Mouse (Mus musculus) ES-Bruce4 (cell line): ENCODE data around the gene Olig2. TPM values are rescaled to one million over a fixed set of nuclear protein-coding genes. Genes with fewer than 3 reads are reported as not detected.

Experiments used
- H3K27ac ChIP-seq: 2 replicates; pipeline ENCODE4 v1.5.1; 2012; ENCODE audit warnings: low read length, inconsistent platforms; ENCODE audit not compliant: insufficient read depth
- H3K27me3 ChIP-seq: 2 replicates; pipeline ENCODE4 v1.6.1; 2012; ENCODE audit warnings: mild to moderate bottlenecking, low read length, inconsistent platforms; ENCODE audit not compliant: control insufficient read depth, poor library complexity, insufficient read depth, severe bottlenecking
- H3K36me3 ChIP-seq: 2 replicates; pipeline ENCODE4 v1.6.1; 2012; ENCODE audit warnings: inconsistent platforms, mild to moderate bottlenecking, low read length, moderate library complexity; ENCODE audit not compliant: control insufficient read depth, poor library complexity, insufficient read depth, severe bottlenecking
- H3K4me1 ChIP-seq: one replicate; pipeline ENCODE4 v1.8.1; 2011; ENCODE audit warnings: low read length; ENCODE audit not compliant: control insufficient read depth, insufficient read depth
- H3K4me3 ChIP-seq: 2 replicates; pipeline ENCODE4 v1.5.1; 2011; ENCODE audit warnings: low read depth, mild to moderate bottlenecking, low read length
- H3K9ac ChIP-seq: 2 replicates; pipeline ENCODE4 v1.6.1; 2012; ENCODE audit warnings: low read depth, mild to moderate bottlenecking, inconsistent platforms; ENCODE audit not compliant: poor library complexity, severe bottlenecking
- H3K9me3 ChIP-seq: replicated peaks from 2 replicates; pipeline ENCODE4 v1.6.1; 2012; ENCODE audit warnings: mild to moderate bottlenecking, low read length, inconsistent platforms; ENCODE audit not compliant: control insufficient read depth, poor library complexity, insufficient read depth, severe bottlenecking
- CTCF ChIP-seq: IDR thresholded peaks from one replicate; pipeline ENCODE4 v1.8.1; 2011; ENCODE audit warnings: low read depth, low read length
- EP300 ChIP-seq: IDR thresholded peaks from 2 replicates; pipeline ENCODE4 v1.6.1; 2011; ENCODE audit warnings: low read depth, low read length; ENCODE audit not compliant: insufficient read depth
- POLR2A ChIP-seq: IDR thresholded peaks from one replicate; pipeline ENCODE4 v1.8.1; 2011; ENCODE audit warnings: low read length; ENCODE audit not compliant: insufficient read depth
- polyA plus RNA-seq: library from polyadenylated mRNA; stranded (reverse); fragments of >200 nt; gene quantifications from 2 replicates; pipeline ENCODE4 v1.2.4, GENCODE M21; 2011; ENCODE audit warnings: low read depth; ENCODE audit not compliant: missing spikeins, insufficient read depth, insufficient read length

Olig2 gene
- polyA plus RNA-seq, 1 experiment: 26.2 TPM

GRCm38 (mm10) chr16:91229072-91229348 is 3.8 kb downstream of the Olig2 start:
- TF ChIP-seq CTCF: no peak
- TF ChIP-seq EP300: no peak
- no peak for TF ChIP-seq POLR2A
- Histone ChIP-seq H3K4me1 (peaks cover 7% of the 10 kb centered on the region), H3K9me3 (no peaks in the 10 kb centered on the region), H3K4me3 (peak overlapping the region; percentile 24; the same call in 1 of the 2 replicates), H3K9ac (peak overlapping the region; percentile 66), H3K27ac (no peak overlapping the region), H3K36me3 (peaks cover 24% of the 10 kb centered on the region; the same call in 1 of the 2 replicates), H3K27me3 (no peaks in the 10 kb centered on the region)

GRCm38 (mm10) chr16:91229643-91230042 is 4.4 kb downstream of the Olig2 start:
- H3K4me3 ChIP-seq: no peak overlapping the region

DNA sequence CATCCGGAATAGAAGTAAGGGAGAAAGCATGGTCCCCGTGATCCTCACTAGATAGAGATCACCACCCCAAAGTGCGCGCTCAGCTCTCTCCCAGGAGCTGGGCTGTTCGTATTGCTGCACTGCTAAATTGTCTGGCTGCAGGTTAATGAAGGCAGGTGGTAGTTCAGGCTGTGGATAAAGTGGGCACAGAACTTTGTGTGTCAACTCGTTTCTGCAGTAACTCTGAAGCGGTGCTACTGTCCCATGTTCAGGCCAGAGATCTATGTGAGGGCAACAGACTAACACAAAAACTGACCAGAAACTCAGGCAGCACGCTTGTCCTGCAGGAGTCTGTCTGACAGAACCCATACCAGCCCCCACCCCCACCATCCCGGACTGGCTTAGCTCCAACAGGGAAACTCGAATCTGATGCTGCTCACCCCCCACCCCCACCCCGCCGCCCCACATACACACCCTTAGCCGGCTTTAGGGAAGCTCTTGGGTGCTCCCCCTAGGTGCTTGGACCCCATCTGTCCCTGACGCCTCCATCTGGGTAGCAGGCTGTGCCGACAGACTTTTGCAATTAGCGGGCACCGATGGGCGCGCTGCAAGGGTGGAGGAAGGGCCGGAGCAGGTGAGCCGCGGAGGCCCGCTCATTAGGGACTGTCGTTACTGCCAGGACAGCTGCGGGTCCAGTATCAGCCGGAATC is 6.7 kb downstream of the Olig2 start:
- H3K4me3 ChIP-seq: peak overlapping the region; percentile 39
- peak overlapping the region; percentile 68 for H3K9ac ChIP-seq
- peaks cover 7% of the 10 kb centered on the region for H3K4me1 ChIP-seq
- no peaks in the 10 kb centered on the region for H3K27me3 ChIP-seq
- H3K9me3 ChIP-seq: no peaks in the 10 kb centered on the region
- no peak for TF ChIP-seq CTCF
- TF ChIP-seq POLR2A: no peak
- TF ChIP-seq EP300: no peak
- H3K27ac ChIP-seq: no peak overlapping the region
- H3K36me3 ChIP-seq: peaks cover 22% of the 10 kb centered on the region; the same call in 1 of the 2 replicates

More at GRCm38 (mm10) chr16:91229643-91230042, 4.4 kb downstream of the Olig2 start:
- no peak for TF ChIP-seq POLR2A
- TF ChIP-seq EP300: no peak
- no peak for TF ChIP-seq CTCF
- no peak overlapping the region; the same call in 1 of the 2 replicates for H3K9ac ChIP-seq
- H3K27me3 ChIP-seq: no peaks in the 10 kb centered on the region
- H3K4me1 ChIP-seq: peaks cover 7% of the 10 kb centered on the region
- no peak overlapping the region for H3K27ac ChIP-seq
- H3K9me3 ChIP-seq: no peaks in the 10 kb centered on the region
- H3K36me3 ChIP-seq: peaks cover 24% of the 10 kb centered on the region; the same call in 1 of the 2 replicates

- Histone ChIP-seq H3K4me3 (peak overlapping the region; percentile 39), H3K4me1 (peaks cover 7% of the 10 kb centered on the region), H3K27ac (no peak overlapping the region), H3K9ac (peak overlapping the region; percentile 68), H3K36me3 (peaks cover 15% of the 10 kb centered on the region; the same call in 1 of the 2 replicates), H3K9me3 (no peaks in the 10 kb centered on the region), H3K27me3 (no peaks in the 10 kb centered on the region)
- TF ChIP-seq EP300: no peak
Observed at GRCm38 (mm10) chr16:91232470-91233240, 7.4 kb downstream of the Olig2 start.

DNA sequence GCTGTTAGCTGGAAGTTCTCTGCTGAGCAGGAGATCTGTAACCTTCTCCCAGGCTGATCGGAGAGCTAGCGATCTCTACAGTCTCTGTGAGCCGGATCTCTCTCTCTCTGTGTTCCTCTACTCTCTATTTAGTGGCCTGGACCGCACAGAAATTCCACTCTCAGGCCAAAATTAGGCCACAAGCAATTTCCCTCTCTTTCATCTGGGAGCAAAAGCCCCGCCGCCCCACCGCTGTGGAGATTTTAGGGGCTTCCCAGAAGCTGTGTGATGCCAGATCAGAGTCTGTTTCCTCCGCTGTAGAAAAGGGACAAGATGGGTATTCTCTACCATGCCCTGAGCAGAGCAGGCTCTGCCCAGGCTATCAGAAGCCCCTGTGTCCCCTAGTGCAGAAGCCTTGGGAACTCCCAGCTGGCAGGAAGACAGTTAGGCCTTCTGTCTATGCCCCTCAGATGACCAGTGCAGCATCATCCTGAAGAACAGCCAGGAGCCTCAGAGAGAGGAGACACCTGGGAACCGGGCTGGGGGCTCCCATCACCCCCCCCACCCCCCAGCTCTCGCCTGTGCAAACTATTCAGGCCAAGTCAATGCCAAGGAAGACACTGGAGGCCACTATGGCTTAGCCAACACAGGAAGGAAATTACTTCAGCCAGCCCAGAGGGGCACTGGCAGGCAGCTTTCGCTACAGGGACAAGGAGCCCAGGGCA is 8.1 kb downstream of the Olig2 start:
- H3K9ac ChIP-seq: peak overlapping the region; percentile 68
- H3K36me3 ChIP-seq: peaks cover 8% of the 10 kb centered on the region; the same call in 1 of the 2 replicates
- peaks cover 7% of the 10 kb centered on the region for H3K4me1 ChIP-seq
- no peak overlapping the region for H3K27ac ChIP-seq
- H3K27me3 ChIP-seq: no peaks in the 10 kb centered on the region
- TF ChIP-seq CTCF: no peak
- TF ChIP-seq POLR2A: no peak
- TF ChIP-seq EP300: no peak
- H3K4me3 ChIP-seq: peak overlapping the region; percentile 36
- no peaks in the 10 kb centered on the region for H3K9me3 ChIP-seq
